Mouse (Mus musculus) cortical plate, adult 2 months (tissue): ENCODE measurements around the gene Ube2v1. TPM values are rescaled to one million over a fixed set of nuclear protein-coding genes. Genes with fewer than 3 reads are reported as not detected.

Experiments used
- H3K27ac ChIP-seq: fragments of 200-500 bp; 2 replicates; pipeline ENCODE4 v1.5.1; 2012; ENCODE audit warnings: low read length, control low read depth, inconsistent platforms; ENCODE audit not compliant: insufficient read depth
- H3K4me1 ChIP-seq: fragments of 200-500 bp; 2 replicates; pipeline ENCODE4 v1.6.1; 2011; ENCODE audit warnings: low read length; ENCODE audit not compliant: control insufficient read depth, insufficient read depth
- H3K4me3 ChIP-seq: fragments of 200-500 bp; 2 replicates; pipeline ENCODE4 v1.5.1; 2011; ENCODE audit warnings: mild to moderate bottlenecking, low read length, control low read depth; ENCODE audit not compliant: insufficient read depth
- CTCF ChIP-seq: fragments of 200-500 bp; IDR thresholded peaks from 2 replicates; pipeline ENCODE4 v1.5.1; 2011; ENCODE audit warnings: mild to moderate bottlenecking, control low read depth, low read length; ENCODE audit not compliant: insufficient read depth; ENCODE audit errors: extremely low read depth
- POLR2A ChIP-seq: fragments of 200-500 bp; IDR thresholded peaks from 2 replicates; pipeline ENCODE4 v1.6.1; 2011; ENCODE audit warnings: mild to moderate bottlenecking, low read length, control low read depth; ENCODE audit not compliant: insufficient read depth; ENCODE audit errors: extremely low read depth
- polyA plus RNA-seq: library from polyadenylated mRNA; depleted of rRNA; stranded (reverse); fragments of >200 nt; gene quantifications from 2 replicates; pipeline ENCODE4 v1.2.3, GENCODE M21; 2012

The Ube2v1 gene
- polyA plus RNA-seq, 1 experiment, result 267 TPM

DNA sequence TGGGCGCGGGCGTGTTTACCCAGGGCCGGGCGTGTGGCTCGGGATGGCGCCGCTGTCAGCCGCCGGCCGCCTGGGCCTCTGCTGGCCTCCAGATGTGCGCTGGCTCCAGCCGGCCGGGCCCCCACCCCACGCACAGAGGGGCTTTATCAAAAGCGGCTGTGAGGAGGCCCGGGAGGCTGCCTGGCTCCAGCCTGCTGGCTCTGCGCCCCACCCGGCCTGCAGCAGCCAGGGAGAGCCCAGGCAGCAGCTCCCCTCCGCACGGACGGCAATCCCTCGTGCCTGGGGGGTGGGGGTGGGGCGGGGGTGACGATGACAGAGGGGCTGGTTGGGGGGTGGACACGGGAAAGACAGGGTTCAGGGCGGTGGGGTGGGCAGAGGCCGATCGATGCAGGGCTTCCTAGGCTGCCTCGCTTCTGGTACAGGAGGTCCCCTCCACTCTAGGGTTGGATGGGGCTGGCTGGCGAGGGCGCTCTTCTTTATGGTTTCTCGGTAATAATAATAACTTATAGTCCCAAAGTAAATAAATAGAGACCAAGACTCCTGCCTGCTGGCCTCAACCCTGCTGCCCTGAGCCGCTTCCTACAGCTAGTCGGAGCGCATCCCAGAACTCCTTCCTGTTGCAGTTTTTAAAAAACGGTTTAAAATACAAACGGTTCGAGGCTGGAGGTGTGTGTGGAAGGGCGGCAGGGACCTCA, 34.3 kb downstream of the Ube2v1 start:
- Histone ChIP-seq H3K4me1 (no peaks in the 10 kb centered on the region; the same call in 1 of the 2 replicates), H3K4me3 (no peak overlapping the region), H3K27ac (no peak overlapping the region)
- TF ChIP-seq POLR2A (no peak), CTCF (no peak)

DNA sequence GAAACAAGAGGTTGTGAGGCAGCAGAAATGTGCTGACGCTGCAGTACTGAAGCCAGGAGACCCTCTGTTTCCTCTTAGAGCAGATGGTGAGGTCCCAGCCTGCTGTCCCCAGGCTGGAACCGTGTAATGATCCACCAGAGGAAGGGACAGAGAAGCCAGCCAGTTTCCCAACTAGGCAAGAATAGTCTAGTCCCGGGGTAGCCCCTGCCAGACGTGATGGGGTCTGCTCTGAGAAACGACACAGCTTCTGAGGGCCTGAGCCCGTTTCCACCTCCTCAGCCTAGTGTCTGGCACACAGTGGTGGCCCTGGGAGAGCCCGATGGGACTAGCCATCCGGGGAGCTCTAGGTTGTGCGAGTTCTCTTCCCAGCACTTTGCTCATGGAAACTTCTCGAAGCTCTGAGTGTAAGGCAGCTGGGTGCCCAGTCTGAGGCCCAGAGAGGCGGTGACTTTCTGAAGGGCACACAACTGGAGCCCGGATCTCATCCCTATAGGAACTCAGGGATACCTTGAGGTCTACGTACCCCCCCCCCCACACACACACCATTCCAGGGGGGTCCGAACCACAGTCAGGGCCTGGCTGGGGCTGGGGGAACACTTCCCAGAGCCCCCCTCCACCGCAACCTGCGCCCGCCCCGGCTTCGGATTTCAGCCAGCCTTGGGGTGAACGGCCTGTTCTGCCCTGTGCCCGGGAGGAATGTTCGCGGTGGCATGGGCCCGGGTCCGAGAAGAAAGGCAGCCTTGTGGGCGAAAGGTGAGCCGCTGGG, 35.0 kb downstream of the Ube2v1 start:
- no peaks in the 10 kb centered on the region; the same call in 1 of the 2 replicates for H3K4me1 ChIP-seq
- no peak for TF ChIP-seq POLR2A
- TF ChIP-seq CTCF, result no peak
- no peak overlapping the region for H3K4me3 ChIP-seq
- H3K27ac ChIP-seq, result no peak overlapping the region

DNA sequence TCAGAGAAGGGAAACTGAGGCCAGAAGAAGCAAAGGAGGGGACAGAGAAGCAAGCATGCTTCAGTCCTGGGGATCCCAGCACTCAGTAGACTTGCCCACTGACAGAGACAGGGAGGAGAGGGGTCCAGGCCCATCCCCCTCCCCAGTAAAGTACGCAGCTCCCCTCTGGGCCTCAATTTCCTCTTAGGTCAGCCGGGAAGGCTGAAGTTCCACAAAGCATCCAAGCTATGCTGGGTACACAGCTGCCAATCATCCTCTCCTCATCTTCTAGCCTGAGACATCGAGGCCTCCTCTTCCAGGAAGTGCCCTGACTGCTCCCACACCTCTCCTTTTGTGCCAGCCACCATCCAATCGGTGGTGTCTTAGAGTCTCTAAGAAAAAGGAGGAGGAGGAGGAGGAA, 35.6 kb downstream of the Ube2v1 start:
- Histone ChIP-seq H3K4me3 (no peak overlapping the region), H3K4me1 (no peaks in the 10 kb centered on the region; the same call in 1 of the 2 replicates), H3K27ac (no peak overlapping the region)
- TF ChIP-seq CTCF (no peak), POLR2A (no peak)

DNA sequence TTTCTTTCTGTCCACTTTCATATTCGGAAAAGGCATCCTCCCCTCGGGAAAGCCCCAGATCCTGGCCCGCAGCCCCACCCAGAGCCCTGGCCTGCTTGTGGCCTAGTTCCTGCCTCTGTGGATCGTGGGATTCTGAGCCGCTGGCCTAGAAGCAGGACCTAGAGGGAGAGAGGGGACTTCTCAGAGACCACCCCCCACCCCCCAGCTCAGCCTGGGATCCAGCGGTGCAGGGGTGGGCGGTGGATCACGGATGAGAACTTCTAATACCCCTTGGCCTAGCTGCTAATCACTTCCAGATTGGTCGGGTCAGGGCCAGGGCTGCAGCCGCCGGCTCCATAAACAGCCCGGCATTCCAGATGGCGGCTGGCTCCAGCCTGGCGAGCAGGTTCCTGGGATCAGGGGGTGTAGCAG, 36.1 kb downstream of the Ube2v1 start:
- H3K27ac ChIP-seq, result no peak overlapping the region
- H3K4me1 ChIP-seq, result no peaks in the 10 kb centered on the region; the same call in 1 of the 2 replicates
- H3K4me3 ChIP-seq, result no peak overlapping the region
- TF ChIP-seq POLR2A, result no peak
- TF ChIP-seq CTCF, result no peak

DNA sequence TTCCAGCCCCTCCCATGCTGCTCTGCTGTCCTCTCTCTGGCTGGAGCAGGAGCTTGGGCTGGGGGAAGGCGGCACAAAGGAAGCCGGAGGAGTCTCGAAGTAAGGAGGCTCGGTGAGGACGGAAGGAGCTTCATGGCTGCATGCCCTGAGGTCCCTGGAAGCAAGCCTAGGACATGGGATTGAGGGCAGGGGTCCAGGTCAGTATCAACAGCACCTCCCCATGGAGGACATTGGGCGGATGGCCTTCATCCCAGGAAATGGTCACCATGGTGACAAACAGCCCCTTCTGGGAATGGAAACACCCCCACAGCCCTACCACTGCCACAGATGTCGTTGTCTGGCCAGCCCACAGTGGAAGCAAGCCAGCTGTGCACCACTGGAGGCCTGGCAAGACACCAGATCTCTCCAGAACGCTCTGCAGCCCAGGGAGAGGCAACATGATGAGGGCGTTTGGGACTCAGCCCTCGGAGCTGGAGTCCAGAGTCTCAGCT, 37.4 kb downstream of the Ube2v1 start:
- TF ChIP-seq POLR2A (no peak), CTCF (no peak)
- no peak overlapping the region for H3K4me3 ChIP-seq
- H3K4me1 ChIP-seq, result no peaks in the 10 kb centered on the region; the same call in 1 of the 2 replicates
- no peak overlapping the region for H3K27ac ChIP-seq

DNA sequence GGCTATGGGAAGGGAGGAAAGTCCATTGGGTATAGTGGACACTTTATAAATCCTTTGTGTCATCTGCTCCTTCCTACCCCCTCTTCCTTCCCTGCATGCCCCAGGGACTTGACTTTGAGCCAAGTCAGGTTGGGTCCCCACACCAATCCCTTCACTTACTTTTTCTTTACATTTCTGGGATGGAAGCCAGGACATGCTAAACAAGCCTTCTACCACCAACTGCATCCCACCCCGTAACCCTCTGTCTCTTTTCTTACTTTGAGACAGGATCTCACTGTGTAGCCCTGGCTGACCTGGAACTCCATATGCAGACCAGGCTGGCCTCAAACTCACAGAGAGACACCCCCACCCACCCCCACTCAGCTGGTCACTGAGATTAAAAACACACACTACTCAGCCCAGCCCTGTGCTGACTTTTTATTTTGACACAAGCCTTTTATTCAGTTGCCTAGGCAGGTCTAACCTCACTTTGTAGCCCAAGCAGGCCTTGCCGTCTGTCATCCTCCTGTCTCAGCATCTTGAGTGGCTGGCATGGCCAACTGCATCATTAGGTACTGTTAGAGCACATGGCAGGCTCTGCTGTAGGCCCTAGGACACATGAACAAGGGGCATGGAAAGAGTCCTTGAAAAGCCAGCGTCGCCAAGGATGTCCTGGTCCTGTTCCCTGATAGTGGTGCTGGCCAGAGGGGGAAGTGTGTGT, 38.2 kb downstream of the Ube2v1 start:
- TF ChIP-seq POLR2A, result no peak
- no peak for TF ChIP-seq CTCF
- no peak overlapping the region for H3K27ac ChIP-seq

DNA sequence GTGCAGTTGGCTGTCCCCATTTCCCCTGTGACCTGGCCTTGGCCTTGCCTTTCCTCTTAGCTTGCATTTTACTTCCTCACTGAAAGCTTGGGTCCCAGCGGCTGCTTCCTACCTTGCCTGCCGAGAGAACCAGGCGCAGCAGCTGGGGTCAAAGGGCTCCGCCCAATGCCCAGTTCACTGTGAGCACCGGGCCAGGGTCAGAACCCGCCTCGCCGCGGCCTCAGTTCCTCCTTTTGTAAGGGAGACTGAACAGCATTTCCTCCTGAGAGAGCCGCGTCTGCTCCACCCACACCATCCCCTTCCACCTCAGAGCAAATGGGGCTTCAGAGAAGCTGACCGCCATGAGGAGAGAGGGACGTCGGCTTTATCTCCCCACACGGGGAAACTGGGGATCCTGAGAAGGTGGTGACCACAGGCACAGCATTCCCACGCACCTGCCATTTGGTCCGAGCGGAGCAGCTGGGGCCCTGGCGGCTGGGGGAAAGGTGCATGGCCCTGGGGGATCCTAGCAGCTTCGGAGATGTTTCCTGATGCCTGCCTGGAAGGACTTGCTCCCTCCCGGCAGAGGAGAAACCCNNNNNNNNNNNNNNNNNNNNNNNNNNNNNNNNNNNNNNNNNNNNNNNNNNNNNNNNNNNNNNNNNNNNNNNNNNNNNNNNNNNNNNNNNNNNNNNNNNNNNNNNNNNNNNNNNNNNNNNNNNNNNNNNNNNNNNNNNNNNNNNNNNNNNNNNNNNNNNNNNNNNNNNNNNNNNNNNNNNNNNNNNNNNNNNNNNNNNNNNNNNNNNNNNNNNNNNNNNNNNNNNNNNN, 42.9 kb downstream of the Ube2v1 start:
- Histone ChIP-seq H3K4me1 (no peaks in the 10 kb centered on the region; the same call in 1 of the 2 replicates), H3K27ac (peak overlapping the region; percentile 67; the same call in 1 of the 2 replicates), H3K4me3 (peak overlapping the region; percentile 21; the same call in 1 of the 2 replicates)
- TF ChIP-seq CTCF (no peak), POLR2A (no peak)

More for the DNA sequence above, 38.2 kb downstream of the Ube2v1 start:
- Histone ChIP-seq H3K4me3 (no peak overlapping the region), H3K4me1 (no peaks in the 10 kb centered on the region; the same call in 1 of the 2 replicates)

DNA sequence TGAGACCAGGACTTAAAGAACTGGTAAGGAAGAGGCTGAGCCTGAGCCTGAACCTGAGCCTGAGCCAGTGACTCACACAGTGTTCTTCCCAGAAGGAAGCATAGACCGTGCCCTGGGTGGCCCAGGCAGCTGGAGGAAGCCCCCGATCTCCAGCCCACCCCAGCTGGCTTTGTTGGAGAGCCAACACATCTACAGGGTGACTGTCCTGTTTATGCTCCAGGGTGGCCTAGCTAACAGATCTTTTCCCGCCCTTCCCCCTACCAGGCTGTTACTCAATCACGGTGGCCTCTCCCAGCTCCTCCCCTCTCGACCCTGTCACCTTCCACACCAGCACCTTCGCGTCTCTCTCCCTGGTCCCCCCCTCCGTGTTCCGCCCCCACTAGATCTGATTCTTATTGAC, 44.9 kb downstream of the Ube2v1 start:
- Histone ChIP-seq H3K4me3 (no peak overlapping the region), H3K4me1 (no peaks in the 10 kb centered on the region), H3K27ac (no peak overlapping the region)
- TF ChIP-seq POLR2A (no peak), CTCF (no peak)

DNA sequence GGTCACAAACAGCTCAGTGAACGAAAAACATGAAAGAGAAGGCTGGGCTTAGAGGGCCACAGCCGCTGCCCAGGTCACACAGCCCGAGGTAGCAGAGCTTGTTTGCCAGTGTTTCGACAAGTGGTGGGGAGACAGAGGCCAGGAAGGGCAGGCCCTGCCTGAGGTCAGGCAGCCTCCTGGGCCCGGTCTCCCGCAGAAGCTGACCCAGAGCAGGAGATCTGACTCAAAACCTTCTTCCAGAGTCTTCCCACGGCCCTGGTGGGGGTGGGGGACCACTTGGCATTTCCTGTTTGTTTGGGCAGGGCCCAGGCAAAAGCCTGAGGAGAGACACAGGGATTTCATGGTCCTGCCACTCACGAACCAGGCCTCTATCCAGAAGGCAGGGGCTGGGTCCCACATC, 45.9 kb downstream of the Ube2v1 start:
- H3K4me3 ChIP-seq, result no peak overlapping the region
- H3K4me1 ChIP-seq, result no peaks in the 10 kb centered on the region
- TF ChIP-seq CTCF (no peak), POLR2A (no peak)
- H3K27ac ChIP-seq, result no peak overlapping the region

DNA sequence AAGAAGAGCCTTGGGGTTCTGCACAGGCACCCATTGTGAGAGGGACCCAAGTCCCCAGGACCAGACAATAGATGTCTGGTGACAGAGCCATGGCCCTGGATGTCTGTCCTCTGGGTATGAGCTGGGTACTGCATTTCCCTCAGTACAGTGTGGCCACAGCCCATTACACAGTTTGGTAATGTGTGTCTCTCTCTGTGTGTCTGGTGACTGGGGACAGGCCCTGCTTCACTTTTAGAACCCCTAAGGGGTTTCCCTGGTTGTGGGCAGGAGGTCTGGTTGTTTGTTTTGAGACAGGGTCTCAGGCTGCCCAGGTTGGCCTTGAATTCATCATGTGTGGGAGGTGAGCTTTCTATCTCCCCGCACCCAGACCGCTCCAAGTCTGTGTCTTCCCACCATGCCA, 46.6 kb downstream of the Ube2v1 start:
- TF ChIP-seq POLR2A (no peak), CTCF (no peak)
- no peaks in the 10 kb centered on the region for H3K4me1 ChIP-seq
- no peak overlapping the region for H3K4me3 ChIP-seq
- H3K27ac ChIP-seq, result no peak overlapping the region
